Mouse (Mus musculus) embryonic facial prominence, embryonic 13.5 days (tissue): ENCODE measurements around the gene Rngtt. TPM values are rescaled to one million over a fixed set of nuclear protein-coding genes. Genes with fewer than 3 reads are reported as not detected.
"Not testable (repeated sequence)": the region's sequence is repeated elsewhere in the genome, so short reads cannot be mapped to it uniquely, and the experiment has no call there.

Experiments
- ATAC-seq: fragments of 200-750 bp; cut with Nextera tagmentation; 2 replicates; pipeline ENCODE4 v1.8.0; 2017; ENCODE audit warnings: low read depth; ENCODE audit not compliant: insufficient number of reproducible peaks, insufficient read depth, low FRiP score, low TSS enrichment
- H3K27ac ChIP-seq: fragments of 300-500 bp; sonication (generic); 2 replicates; pipeline ENCODE4 v1.5.1; 2015; ENCODE audit warnings: moderate library complexity, mild to moderate bottlenecking, inconsistent platforms
- H3K27me3 ChIP-seq: fragments of 300-500 bp; sonication (generic); 2 replicates; pipeline ENCODE4 v1.6.1; 2015; ENCODE audit warnings: mild to moderate bottlenecking, inconsistent platforms
- H3K36me3 ChIP-seq: fragments of 300-500 bp; sonication (generic); 2 replicates; pipeline ENCODE4 v1.6.1; 2015; ENCODE audit warnings: mild to moderate bottlenecking, inconsistent platforms
- H3K4me1 ChIP-seq: fragments of 300-500 bp; sonication (generic); 2 replicates; pipeline ENCODE4 v1.6.1; 2015; ENCODE audit warnings: inconsistent platforms
- H3K4me2 ChIP-seq: fragments of 300-500 bp; sonication (generic); 2 replicates; pipeline ENCODE4 v1.6.1; 2015; ENCODE audit warnings: moderate library complexity, mild to moderate bottlenecking, inconsistent platforms
- H3K4me3 ChIP-seq: fragments of 300-500 bp; sonication (generic); 2 replicates; pipeline ENCODE4 v1.5.1; 2015; ENCODE audit warnings: mild to moderate bottlenecking, inconsistent platforms
- H3K9ac ChIP-seq: fragments of 300-500 bp; sonication (generic); 2 replicates; pipeline ENCODE4 v1.6.1; 2015; ENCODE audit warnings: mild to moderate bottlenecking, inconsistent platforms
- H3K9me3 ChIP-seq: fragments of 300-500 bp; sonication (generic); 2 replicates; pipeline ENCODE4 v1.6.1; 2016; ENCODE audit warnings: inconsistent platforms
- WGBS: fragments of 180-500 bp; shearing (Covaris S2); methylation state at CpG from one replicate; pipeline ENCODE4 v1.1.7; 2015; ENCODE audit warnings: mixed read lengths; 5-methylcytosine and 5-hydroxymethylcytosine counted together
- polyA plus RNA-seq: library from polyadenylated mRNA; unstranded; fragments of >200 nt; fragmentation: Nextera tagmentation; extraction: Ambion mirVana; gene quantifications from 2 replicates; pipeline ENCODE4 v1.2.1, GENCODE M21; 2015

The Rngtt gene
- polyA plus RNA-seq, 1 experiment from 2014 or later: 30.8 TPM

DNA sequence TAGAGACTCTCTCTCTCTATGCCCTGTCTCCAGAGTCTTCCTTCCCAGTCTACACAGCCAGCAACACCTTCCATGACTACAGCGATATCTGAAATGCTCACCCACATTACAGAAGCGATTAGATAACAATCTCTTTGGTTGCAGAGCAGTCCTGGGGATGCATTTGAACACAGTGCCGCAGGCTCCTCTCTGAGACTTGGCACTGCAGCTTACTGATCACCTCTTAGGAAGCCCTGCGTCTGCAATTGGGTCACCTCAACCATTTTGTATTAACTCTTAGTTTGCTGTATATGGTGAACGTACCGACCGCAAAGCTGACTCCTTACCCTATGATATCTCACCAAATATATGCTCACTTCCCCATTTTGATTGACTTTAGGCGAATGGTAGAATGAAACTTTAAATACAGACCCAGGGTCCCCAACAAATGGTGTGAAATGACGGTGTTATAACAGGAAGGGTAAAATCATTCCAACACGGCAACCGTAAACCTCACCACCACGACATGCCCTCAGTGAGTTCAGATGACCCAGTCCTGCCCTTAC, 20.9 kb upstream of the Rngtt start:
- H3K4me3 ChIP-seq: peak overlapping the region; percentile 29
- H3K4me2 ChIP-seq: peak overlapping the region; percentile 42
- H3K36me3 ChIP-seq: no peaks in the 10 kb centered on the region
- H3K27me3 ChIP-seq: no peaks in the 10 kb centered on the region
- 0 out of 2 replicates have a peak, but pooled peaks cover 6% of the 10 kb centered on the region for H3K4me1 ChIP-seq
- peak overlapping the region; percentile 75; the same call in 1 of the 2 replicates for H3K27ac ChIP-seq
- H3K9me3 ChIP-seq: no peaks in the 10 kb centered on the region
- ATAC-seq: no peak
- WGBS: 83% methylated on average over 12 of the region's 12 CpGs
- H3K9ac ChIP-seq: no peak overlapping the region

DNA sequence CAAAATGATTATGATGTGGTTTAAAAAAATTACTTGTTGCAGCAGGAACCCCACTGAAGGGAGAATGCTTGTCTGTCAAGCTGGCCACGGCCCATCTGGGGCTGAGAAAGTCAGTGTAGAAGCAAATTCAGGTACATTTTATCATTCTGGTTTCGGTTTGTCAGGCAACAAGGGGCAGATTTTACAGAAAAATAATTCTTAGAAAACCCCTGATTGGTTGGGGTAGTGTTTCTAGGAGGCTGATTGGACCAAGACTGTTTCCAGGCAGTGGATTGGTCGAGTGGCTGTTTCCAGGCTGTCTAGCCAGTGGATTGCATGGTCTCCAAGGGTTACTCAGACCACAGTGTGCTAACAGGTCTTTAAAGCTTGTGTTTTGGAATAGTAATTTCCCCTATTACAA, 20.1 kb upstream of the Rngtt start, which contains the start of gene Pnrc1:
TSS of gene Pnrc1 (minus strand) at position 162 of the 400 bp plus-strand sequence.
- Histone ChIP-seq H3K27ac (peak within 1 kb of the TSS; percentile 75), H3K9ac (peak within 1 kb of the TSS; percentile 7; the same call in 1 of the 2 replicates), H3K27me3 (no peaks in the 10 kb centered on the region), H3K9me3 (no peaks in the 10 kb centered on the region), H3K4me1 (0 out of 2 replicates have a peak, but pooled peaks cover 6% of the 10 kb centered on the region), H3K4me2 (peak within 1 kb of the TSS; percentile 42), H3K36me3 (no peaks in the 10 kb centered on the region), H3K4me3 (peak within 1 kb of the TSS; percentile 29)
- ATAC-seq: peak; percentile 85
- WGBS: 45% methylated on average over 3 of the region's 3 CpGs

DNA sequence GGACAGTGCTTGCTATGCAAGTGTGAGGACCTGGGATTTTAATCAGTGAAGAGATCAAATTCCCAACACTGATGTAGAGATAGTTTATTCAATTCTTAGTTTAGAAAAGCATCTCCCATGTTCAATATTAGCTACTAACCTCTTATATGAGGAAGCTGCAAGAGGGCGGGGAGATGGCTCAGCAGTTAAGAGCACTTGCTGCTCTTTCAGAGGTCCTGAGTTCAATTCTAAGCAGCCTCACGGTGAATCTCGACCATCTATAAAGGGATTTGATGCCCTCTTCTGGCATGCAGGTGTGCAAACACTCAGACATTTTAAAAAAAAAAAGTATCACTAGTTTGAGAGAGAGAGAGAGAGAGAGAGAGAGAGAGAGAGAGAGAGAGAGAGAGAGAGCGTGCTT, 19.2 kb upstream of the Rngtt start:
- H3K9ac ChIP-seq: no peak overlapping the region
- WGBS: 42% methylated on average over 4 of the region's 4 CpGs
- no peak overlapping the region for H3K4me3 ChIP-seq
- H3K4me2 ChIP-seq: no peak overlapping the region
- 0 out of 2 replicates have a peak, but pooled peaks cover 6% of the 10 kb centered on the region for H3K4me1 ChIP-seq
- no peak for ATAC-seq
- peak overlapping the region; percentile 75; the same call in 1 of the 2 replicates for H3K27ac ChIP-seq
- H3K27me3 ChIP-seq: no peaks in the 10 kb centered on the region
- H3K36me3 ChIP-seq: no peaks in the 10 kb centered on the region
- H3K9me3 ChIP-seq: no peaks in the 10 kb centered on the region

DNA sequence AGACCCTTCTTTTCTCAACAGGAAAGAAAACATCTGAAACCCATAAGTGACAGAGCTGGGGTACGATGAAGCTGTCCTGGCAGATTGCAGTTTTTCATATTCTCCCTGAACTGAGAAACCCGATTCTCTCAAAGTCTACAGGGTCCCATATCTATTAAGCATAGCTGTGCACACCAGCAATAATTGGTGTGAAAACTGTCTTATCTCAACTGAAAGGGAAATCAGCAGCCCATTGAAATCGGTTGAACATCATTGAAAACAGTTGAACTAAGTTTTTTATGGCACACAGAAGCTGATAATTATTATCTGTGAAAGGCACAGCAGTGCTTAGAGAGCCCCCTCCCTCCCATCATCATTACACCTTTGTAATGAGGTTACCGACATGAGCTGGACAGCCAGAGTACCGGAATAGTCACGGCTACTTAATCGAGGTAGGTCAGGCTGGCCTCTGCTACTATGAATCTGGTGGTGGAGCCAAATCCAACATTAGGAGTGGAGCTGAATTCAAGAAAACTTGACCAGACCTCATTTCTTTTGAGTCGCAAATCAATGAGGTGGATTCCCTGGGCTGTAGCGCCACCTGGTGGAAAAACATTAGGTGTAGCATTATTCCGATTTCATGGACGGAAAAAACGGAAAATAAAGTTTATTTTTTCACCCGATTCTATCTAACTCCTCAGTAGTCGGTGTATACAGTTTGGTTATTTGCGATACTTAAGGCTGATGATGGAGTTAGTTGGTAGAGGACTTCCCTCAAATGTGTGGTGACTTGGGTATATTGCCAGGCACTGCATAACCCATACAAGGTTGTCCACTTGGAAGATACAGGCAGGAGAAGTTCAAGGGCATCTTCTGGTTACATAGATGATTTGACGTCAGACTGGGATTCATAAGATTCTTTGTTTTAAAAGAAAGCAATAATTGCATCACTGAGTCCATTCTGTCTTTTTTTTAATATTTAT, 17.4 kb upstream of the Rngtt start:
- H3K36me3 ChIP-seq: no peaks in the 10 kb centered on the region
- no peak for ATAC-seq
- 19% methylated on average over 16 of the region's 16 CpGs for WGBS
- 0 out of 2 replicates have a peak, but pooled peaks cover 6% of the 10 kb centered on the region for H3K4me1 ChIP-seq
- no peak overlapping the region for H3K9ac ChIP-seq
- no peaks in the 10 kb centered on the region for H3K9me3 ChIP-seq
- no peaks in the 10 kb centered on the region for H3K27me3 ChIP-seq
- H3K4me2 ChIP-seq: 0 out of 2 replicates have a peak overlapping the region, but pooled peaks have one; percentile 21
- no peak overlapping the region for H3K27ac ChIP-seq
- H3K4me3 ChIP-seq: no peak overlapping the region

DNA sequence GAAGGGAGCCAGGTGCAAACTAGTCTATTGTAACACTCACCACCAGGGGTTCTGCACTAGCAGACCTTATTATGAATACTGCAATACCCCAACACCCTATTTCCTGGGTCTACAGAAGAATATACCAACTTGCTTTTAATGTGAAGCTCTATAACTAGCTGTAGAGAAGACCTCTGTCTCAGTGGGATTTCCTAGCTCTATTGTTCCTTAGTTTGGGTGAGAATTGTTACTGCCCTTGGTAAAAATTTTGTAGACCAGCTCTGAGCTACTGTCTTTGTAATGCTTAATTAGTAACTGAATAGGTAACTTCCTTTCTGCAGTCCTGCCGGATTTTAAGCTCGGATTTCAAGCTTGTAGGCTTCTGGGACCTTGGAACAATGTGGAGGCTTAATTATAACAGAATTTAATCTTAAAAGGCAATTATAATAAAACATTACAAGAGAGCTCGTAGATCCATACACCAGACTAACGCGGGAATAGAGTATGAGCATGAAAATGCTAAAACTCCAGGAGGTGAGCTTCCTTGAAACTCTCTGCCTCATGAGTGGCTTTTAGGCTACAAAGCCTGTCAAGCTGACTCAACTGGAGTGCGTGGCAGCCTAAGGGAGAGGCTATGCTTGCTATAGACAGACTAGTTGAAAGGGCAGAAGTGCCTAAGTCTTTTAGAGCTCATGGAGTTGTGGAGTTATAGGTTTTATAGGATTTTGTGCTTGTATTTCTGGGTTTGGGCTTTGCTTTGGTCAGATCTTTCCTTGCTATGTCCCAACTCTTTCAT, 9.0 kb upstream of the Rngtt start:
- H3K4me2 ChIP-seq, H3K9ac ChIP-seq, H3K36me3 ChIP-seq, H3K9me3 ChIP-seq, H3K4me1 ChIP-seq, H3K4me3 ChIP-seq, ATAC-seq, H3K27ac ChIP-seq, H3K27me3 ChIP-seq: not testable (repeated sequence)
- WGBS: 76% methylated on average over 6 of the region's 6 CpGs

DNA sequence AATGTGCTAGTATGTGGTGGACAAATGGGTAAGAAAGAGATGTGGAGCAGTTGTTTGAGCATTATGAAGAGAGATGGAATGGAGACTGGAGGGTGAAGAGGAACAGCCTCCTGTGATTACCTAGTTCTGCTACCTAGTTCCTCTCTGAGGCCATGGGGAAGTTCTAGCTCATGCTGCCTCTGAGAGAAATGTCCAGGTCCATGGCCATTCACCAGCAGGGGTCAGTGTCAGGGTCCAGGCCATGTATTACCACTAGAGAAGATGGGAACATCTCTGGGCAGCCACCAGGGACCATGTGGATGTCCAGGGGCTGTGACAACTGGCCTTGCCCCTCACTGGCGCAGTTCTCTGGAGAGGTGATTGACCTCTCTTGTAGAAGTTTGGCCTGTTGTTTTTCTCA, 7.1 kb upstream of the Rngtt start:
- no peak for ATAC-seq
- WGBS: 69% methylated on average over 1 of the region's 1 CpGs
- no peak overlapping the region for H3K27ac ChIP-seq
- no peaks in the 10 kb centered on the region for H3K4me1 ChIP-seq
- no peak overlapping the region for H3K4me2 ChIP-seq
- no peaks in the 10 kb centered on the region for H3K9me3 ChIP-seq
- H3K4me3 ChIP-seq: no peak overlapping the region
- H3K9ac ChIP-seq: no peak overlapping the region
- no peaks in the 10 kb centered on the region for H3K27me3 ChIP-seq
- H3K36me3 ChIP-seq: no peaks in the 10 kb centered on the region

DNA sequence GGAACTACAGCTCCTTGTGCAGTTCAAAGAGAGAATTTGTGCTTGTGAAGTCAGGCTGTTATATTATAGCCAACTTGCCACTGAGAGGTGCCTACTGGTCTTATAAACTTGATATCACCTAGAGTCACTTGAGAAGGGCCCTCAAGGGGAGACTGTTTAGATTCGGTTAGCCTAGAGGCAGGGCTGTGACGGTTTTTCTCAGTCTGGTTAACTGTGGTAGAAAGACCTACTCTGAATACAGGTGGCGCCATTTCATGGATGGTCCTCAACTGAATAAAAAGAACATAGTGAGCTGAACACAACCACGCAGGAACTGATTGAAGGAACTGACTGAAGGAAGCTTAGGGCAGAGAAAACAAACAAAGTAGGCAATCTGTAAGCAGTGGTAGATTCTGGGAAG, 3.0 kb upstream of the Rngtt start:
- Histone ChIP-seq H3K4me2 (no peak overlapping the region), H3K27me3 (no peaks in the 10 kb centered on the region), H3K9ac (no peak overlapping the region), H3K4me1 (peaks cover 11% of the 10 kb centered on the region), H3K36me3 (no peaks in the 10 kb centered on the region), H3K9me3 (no peaks in the 10 kb centered on the region), H3K27ac (no peak overlapping the region), H3K4me3 (no peak overlapping the region)
- WGBS: 64% methylated on average over 4 of the region's 4 CpGs
- ATAC-seq: no peak

DNA sequence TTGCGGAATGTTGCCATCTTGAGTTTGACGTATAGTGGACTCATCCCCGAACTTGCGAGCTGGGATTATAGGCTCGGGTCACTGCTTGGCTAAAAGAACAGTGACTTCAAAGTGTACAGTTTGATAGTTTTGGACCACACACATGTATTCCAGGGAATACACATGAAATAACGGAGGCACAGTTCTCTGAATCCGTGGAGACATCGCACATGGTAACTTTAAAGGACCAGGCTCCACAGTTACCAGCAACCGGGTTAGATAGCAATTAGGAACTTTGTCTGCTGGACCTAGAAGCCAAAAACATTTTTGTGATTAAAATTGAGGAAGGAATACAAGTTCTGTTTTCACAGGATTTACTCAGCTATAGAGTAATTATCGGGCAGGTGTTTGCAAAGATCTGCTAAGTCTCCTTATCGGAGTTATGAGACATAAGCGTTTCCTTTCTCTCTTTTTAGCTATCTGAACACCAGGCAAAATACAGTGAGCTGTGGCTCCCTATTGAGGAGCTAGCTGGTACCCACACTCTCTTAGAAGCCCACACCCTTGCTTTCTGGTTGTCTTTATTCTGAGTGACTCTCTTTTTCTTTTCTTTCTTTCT, 828 bp downstream of the Rngtt start:
- H3K9ac ChIP-seq: peak overlapping the region; percentile 85
- no peak for ATAC-seq
- no peaks in the 10 kb centered on the region for H3K27me3 ChIP-seq
- H3K4me3 ChIP-seq: peak overlapping the region; percentile 84
- H3K36me3 ChIP-seq: no peaks in the 10 kb centered on the region
- peaks cover 11% of the 10 kb centered on the region for H3K4me1 ChIP-seq
- peak overlapping the region; percentile 72 for H3K4me2 ChIP-seq
- no peaks in the 10 kb centered on the region for H3K9me3 ChIP-seq
- H3K27ac ChIP-seq: 0 out of 2 replicates have a peak overlapping the region, but pooled peaks have one; percentile 77
- 18% methylated on average over 12 of the region's 12 CpGs for WGBS

DNA sequence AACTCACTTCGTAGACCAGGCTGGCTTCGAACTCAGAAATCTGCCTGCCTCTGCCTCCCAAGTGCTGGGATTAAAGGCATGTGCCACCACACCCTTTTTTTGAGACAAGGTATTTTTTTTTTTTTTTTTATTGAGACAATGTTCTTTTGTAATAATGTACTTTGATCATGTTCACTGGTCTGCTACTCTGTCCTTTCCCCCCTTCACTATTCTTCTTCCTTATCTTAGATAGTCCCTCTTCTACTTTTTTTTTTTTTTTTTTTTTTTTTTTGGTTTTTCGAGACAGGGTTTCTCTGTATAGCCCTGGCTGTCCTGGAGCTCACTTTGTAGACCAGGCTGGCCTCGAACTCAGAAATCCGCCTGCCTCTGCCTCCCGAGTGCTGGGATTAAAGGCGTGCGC, 4.0 kb downstream of the Rngtt start:
- peaks cover 11% of the 10 kb centered on the region for H3K4me1 ChIP-seq

DNA sequence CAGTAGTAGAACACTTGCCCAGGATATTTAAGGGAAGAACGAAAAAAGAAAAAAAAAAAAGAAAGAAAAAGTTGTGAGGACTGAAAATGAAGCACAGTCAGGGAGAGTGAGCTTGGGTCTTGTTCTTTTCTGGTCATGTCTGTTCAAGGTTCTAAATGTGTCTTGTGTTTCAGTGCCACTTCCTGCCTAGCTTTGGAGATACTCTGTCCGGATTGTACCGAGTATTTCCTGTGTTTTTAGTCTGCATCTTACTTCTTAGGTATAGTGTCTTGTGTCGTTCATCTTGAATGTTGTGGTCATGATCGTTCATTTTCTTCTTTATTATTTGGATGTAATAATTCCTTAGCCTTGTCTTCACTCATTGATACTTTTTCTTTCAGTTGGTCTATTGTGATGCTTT, 5.7 kb downstream of the Rngtt start:
- H3K4me3 ChIP-seq: no peak overlapping the region
- no peak overlapping the region for H3K4me2 ChIP-seq
- no peaks in the 10 kb centered on the region for H3K27me3 ChIP-seq
- no peak overlapping the region for H3K9ac ChIP-seq
- 88% methylated on average over 5 of the region's 5 CpGs for WGBS
- ATAC-seq: no peak
- no peaks in the 10 kb centered on the region; the same call in 1 of the 2 replicates for H3K36me3 ChIP-seq
- peaks cover 11% of the 10 kb centered on the region for H3K4me1 ChIP-seq
- H3K9me3 ChIP-seq: no peaks in the 10 kb centered on the region
- no peak overlapping the region for H3K27ac ChIP-seq

More for the DNA sequence above, 4.0 kb downstream of the Rngtt start:
- not testable (repeated sequence) for H3K9ac ChIP-seq, H3K36me3 ChIP-seq, H3K27ac ChIP-seq, H3K4me3 ChIP-seq, H3K9me3 ChIP-seq, H3K27me3 ChIP-seq, H3K4me2 ChIP-seq, ATAC-seq
- WGBS: 98% methylated on average over 7 of the region's 8 CpGs

DNA sequence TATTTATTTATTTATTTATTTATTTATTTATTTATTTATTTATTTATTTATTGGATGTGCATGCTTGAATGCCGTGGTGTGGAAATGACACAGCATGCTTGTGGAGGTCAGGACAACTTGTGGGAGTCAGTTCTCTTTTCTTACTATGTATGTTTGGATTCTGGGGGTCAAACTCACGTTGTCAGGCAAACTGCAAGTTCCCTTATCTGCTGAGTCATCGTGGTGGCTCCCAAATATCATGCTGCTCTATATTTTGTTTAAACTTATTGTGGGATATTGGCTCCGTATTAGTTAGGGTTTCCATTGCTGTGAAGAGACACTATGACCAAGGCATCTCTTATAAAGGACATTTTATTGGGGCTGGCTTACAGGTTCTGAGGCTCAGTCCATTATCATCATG, 21.0 kb downstream of the Rngtt start:
- Histone ChIP-seq H3K9me3 (no peaks in the 10 kb centered on the region), H3K27ac (no peak overlapping the region), H3K27me3 (no peaks in the 10 kb centered on the region), H3K4me1 (no peaks in the 10 kb centered on the region), H3K36me3 (peaks cover 57% of the 10 kb centered on the region), H3K9ac (no peak overlapping the region), H3K4me2 (no peak overlapping the region), H3K4me3 (no peak overlapping the region)
- ATAC-seq: no peak
- WGBS: 88% methylated on average over 4 of the region's 4 CpGs
